Mouse (Mus musculus) left cerebral cortex, adult 9 months (tissue): ENCODE measurements around the gene Pclo.
"Not testable (repeated sequence)": the region's sequence is repeated elsewhere in the genome, so short reads cannot be mapped to it uniquely, and the experiment has no call there.

Source experiments
- DNase-seq, 2 experiments: peaks; one replicate each; pipeline ENCODE4 v3.0.0; 2022; ENCODE audit warnings: low spot score in 2 of 2

Pclo gene

GRCm38 (mm10) chr5:14514631-14515523 lies at the start of gene Pclo:
TSS of gene Pclo (plus strand) at chr5:14514918.
- peak; percentile 91 to 94 for DNase-seq

DNA sequence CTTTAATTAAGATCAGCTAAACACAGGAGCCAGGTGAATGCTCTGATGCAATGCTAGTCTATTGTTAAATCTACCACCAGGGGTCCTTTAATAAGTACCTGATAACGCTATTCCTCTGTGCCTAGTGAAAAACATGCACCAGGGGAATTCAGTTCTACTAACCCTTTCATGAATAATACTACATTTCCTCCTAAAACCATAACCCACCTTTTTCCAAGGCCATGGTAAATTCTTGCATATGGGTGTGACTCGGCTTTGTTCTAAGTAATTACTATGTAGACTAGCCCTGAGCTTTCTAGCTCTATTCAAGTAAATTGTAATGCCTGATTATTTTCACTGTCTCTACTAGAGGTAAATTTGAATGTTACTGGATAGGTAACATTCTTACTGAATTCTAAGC lies 20.3 kb upstream of the Pclo start:
- not testable (repeated sequence) for DNase-seq

DNA sequence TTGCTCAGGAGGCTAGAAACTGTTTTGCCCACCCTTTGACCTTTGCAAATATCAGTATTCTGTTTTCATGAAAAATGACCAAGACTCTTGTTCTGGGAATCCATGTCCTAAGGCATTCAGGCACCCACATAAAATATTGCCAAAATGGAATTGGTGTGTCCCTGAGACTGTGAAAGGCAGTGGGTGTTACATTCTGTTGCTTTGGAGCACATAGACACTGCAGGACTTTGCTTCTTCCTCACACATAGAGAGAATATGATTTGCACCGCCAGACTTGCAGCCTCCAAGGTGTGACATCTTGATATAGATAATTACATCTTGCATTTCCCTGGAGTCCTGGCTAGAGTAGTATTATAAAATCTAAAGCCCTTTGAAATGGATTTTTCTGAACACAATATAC lies 6.2 kb upstream of the Pclo start:
- peak in 1 of 2 experiments; percentile 26 for DNase-seq

GRCm38 (mm10) chr5:14509621-14510020 lies 5.1 kb upstream of the Pclo start:
- DNase-seq: no peak

DNA sequence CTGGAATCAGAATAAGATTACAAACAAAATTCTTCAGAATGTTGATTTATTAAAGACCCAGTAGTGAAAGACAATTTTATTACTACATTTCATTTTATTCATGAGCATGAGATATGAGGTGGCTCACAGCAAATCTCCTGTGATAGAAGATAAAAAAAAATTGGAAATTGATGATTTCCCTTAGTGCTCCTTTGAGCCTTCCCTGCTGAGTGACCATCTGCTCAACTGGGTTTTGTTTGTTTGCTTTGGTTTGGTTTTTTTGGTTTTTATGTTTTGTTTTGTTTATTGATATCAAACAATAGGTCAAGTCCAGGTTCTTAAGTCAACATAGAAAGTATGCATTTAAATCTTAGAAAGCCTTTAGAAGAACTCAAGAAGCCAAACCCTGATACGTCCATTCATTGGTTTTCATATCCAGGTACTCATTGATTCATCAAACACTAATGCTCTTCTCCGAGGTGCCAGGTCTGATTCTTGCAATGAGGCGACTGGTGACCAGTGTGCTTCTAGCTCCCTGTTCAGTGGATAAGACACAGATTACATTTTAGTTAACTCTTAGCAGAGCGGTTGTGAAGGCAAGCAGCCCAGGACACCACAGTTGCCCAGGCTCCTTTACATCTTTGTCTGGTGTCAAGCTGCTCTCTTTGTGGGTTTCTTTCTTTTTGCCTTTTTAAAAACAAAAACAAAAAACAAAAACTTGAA lies 3.6 kb downstream of the Pclo start:
- DNase-seq: no peak

DNA sequence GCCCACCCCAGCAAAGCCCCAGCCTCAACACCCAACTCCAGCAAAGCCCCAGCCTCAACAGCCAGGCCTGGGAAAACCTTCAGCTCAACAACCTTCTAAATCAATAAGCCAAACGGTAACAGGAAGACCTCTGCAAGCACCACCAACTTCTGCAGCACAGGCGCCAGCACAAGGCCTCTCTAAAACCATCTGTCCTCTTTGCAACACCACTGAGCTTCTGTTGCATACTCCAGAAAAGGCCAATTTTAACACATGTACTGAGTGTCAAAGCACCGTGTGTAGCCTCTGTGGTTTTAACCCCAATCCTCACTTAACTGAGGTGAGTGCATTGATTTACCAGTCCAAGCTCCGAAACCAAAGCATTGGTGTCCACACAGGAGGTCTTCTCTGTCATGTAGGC lies 7.3 kb downstream of the Pclo start:
- no peak for DNase-seq

DNA sequence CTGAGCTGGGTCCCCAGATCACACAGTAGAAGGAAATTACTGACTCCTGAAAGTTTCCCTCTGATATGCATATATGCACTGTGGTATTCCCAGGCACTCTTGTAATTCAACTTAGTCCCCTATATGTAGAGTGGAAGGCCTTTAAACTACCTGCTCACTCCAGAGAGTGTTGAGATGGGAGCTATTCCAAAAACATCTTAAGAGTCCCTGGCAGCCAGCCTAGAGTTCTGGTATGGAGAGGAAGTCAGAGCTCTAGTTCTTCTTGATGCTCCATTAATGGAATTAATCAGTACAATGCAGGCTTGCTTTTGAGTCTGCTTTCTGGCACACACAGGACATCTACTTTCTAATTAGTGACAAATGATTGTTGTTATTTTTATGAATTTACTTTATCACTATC lies 11.3 kb downstream of the Pclo start:
- no peak for DNase-seq

DNA sequence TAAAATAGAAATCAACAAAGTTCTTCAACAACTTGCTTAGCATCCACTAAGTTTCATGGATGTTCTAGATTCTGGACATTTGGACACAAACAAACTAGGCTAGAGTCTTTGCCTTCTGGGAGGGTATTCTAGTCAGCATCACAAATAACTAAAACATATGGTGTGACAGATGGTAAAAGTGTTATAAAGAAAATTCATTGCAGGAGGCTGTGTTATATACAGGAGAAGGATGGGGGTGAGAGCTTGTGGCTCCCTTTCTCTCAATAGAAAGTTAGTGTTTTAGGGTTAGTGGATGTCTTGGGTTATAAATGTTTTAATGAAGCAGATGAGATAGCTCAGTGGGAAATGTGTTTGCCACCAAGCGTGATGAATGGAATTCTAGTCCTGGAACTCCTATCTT lies 13.1 kb downstream of the Pclo start:
- DNase-seq: no peak

DNA sequence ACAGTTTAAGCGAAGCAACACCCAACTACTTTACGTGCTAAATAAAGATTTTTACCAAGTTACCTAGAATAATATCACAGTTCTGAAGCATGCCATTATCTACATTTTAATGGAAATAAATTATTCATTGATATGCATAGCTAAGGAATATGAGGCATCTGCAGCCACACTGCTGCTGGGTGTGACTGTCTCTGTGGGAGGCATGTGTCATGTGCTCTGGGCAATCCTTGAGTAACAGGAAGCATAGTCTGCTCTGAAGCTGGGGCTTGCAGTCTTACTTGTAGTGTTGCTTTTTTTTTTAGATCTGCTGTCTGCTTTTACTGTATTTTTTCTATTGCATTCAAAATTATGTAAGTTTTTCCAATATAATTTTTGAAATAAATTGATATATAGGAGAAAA lies 17.2 kb downstream of the Pclo start:
- no peak for DNase-seq

GRCm38 (mm10) chr5:14539346-14539745 lies 24.6 kb downstream of the Pclo start:
- DNase-seq: no peak

DNA sequence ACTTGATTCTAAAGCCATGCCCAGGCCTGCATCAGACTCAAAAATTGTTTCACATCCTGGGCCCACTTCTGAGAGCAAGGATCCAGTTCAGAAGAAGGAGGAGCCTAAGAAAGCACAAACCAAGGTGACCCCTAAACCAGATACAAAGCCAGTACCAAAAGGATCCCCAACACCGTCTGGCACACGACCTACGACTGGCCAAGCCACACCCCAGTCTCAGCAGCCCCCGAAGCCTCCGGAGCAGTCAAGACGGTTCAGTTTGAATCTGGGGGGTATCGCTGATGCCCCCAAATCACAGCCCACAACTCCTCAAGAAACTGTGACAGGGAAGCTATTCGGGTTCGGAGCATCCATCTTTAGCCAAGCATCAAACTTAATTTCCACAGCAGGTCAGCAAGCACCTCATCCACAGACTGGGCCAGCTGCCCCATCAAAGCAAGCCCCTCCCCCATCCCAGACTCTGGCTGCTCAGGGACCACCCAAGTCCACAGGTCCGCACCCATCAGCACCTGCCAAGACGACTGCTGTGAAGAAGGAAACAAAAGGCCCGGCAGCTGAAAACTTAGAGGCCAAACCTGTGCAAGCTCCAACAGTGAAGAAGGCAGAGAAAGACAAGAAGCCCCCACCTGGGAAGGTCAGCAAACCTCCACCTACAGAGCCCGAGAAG lies 25.4 kb downstream of the Pclo start:
- DNase-seq: no peak

- DNase-seq: no peak
Observed at GRCm38 (mm10) chr5:14575626-14576025, 60.9 kb downstream of the Pclo start.

DNA sequence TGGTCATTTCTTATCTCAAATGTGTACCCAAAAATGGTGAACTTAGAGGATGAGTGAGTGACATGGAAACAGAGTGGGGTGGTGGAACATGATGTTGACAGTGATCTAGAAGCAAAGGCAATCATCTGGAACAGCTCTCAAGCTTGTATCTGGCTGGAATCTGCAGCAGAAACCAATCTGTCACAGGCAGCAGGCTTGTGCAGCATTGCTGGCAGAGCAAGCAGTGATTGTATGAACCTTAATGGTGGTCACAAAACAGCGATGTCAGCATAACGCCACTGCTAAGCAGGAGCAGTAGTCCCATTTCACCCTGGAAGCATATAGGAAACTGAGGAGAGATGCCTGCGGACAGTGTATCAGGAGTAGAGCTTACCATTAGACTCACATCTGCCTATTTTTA lies 76.8 kb downstream of the Pclo start:
- DNase-seq: no peak

GRCm38 (mm10) chr5:14595426-14596013 lies 80.8 kb downstream of the Pclo start:
- DNase-seq: no peak

GRCm38 (mm10) chr5:14608318-14608717 lies 93.6 kb downstream of the Pclo start:
- DNase-seq: no peak

GRCm38 (mm10) chr5:14621146-14621545 lies 106.4 kb downstream of the Pclo start:
- DNase-seq: peak in 1 of 2 experiments; percentile 19

GRCm38 (mm10) chr5:14623360-14623759 lies 108.6 kb downstream of the Pclo start:
- DNase-seq: no peak

DNA sequence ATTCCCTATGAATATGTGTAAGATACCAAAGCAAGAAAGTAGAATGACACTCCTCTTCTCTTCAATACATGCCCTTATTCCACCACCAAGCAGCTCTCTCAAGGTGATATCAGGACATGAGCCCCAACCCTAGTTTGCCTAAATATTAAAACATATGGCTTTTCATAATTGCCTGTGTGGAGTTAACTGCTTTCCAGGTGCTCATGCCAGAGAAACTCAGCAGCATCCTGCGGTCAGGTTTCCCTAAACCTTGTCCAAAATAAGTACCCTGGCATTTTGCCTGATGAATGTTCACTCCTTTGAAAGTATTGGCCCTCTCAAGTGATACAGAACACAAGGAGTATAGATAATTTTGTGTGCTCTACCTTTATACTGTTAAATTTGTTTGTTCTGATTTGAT lies 126.5 kb downstream of the Pclo start:
- no peak for DNase-seq

GRCm38 (mm10) chr5:14645856-14646255 lies 131.1 kb downstream of the Pclo start:
- no peak for DNase-seq

DNA sequence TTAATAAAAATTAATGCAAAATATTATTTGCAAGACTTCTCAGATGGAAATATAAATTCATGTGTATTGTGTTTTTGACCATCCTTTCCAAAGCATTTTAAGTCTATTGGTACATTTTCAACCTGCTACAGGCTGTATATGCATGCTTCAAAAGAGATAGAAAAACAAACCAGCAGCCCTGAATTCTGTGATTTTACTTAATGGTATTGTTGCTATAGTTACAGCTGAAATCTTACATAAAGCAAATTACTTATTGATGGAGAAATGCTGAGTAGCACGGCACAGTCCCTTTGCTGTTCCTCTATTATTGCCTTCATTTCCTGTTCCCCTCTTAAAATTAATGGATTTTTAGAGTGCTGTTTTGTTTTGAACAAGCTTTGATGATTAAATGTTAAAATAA lies 145.9 kb downstream of the Pclo start:
- no peak for DNase-seq

GRCm38 (mm10) chr5:14662180-14662579 lies 147.5 kb downstream of the Pclo start:
- DNase-seq: no peak

DNA sequence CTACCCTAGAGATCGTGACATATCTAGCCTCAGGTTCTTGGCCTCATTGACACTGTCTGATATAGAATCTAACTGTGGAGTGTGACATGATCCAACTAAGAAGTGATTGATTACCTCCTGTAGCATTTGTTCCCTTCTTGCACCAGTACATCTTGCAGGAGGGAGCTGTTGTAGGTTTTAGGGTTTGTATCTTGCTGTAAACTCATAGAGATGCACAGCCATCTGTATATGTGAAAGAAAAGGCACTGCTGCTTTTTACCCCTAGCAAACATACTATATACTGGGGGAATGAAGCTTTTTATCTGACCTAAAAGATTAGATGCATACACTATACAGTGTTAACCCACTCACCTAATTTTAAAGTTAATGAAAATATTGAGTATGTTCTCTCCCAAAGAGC lies 147.9 kb downstream of the Pclo start:
- no peak for DNase-seq
